Mouse (Mus musculus) heart, adult 2 months (tissue): ENCODE data around the gene Wars.

Source experiments
- CTCF ChIP-seq: fragments of 200-600 bp; IDR thresholded peaks from 2 replicates; pipeline ENCODE4 v1.8.1; 2022; ENCODE audit warnings: antibody characterized with exemption, mild to moderate bottlenecking, moderate library complexity
- EP300 ChIP-seq: fragments of 200-500 bp; IDR thresholded peaks from 2 replicates; pipeline ENCODE4 v1.6.1; 2011; ENCODE audit warnings: low read depth, low read length, control low read depth; ENCODE audit not compliant: insufficient read depth
- POLR2A ChIP-seq: fragments of 200-500 bp; IDR thresholded peaks from 2 replicates; pipeline ENCODE4 v1.6.1; 2011; ENCODE audit warnings: mild to moderate bottlenecking, low read depth, low read length, control low read depth; ENCODE audit not compliant: insufficient read depth

- TF ChIP-seq POLR2A (no peak), CTCF (no peak), EP300 (no peak)
Observed at GRCm38 (mm10) chr12:108849488-108850022, 44.4 kb downstream of the Wars start.
